Mouse (Mus musculus) liver, embryonic 11.5 days (tissue): Measurements from ENCODE around the gene Man2b1. TPM values are rescaled to one million over a fixed set of nuclear protein-coding genes. Genes with fewer than 3 reads are reported as not detected.

Source experiments
- ATAC-seq: fragments of 200-750 bp; cut with Nextera tagmentation; replicated peaks from 2 replicates; pipeline ENCODE4 v1.8.0; 2017; ENCODE audit warnings: moderate number of reproducible peaks, mild to moderate bottlenecking, moderate TSS enrichment, moderate library complexity; ENCODE audit not compliant: low FRiP score
- DNase-seq: peaks from one replicate; pipeline ENCODE4 v3.0.0-alpha.2; 2017; ENCODE audit warnings: low spot score
- H3K27ac ChIP-seq: fragments of 300-500 bp; sonication (generic); 2 replicates; pipeline ENCODE4 v1.5.1; 2014; ENCODE audit warnings: mild to moderate bottlenecking, low read depth, low read length, control low read depth
- H3K27me3 ChIP-seq: fragments of 300-500 bp; sonication (generic); replicated peaks from 2 replicates; pipeline ENCODE4 v1.6.1; 2014; ENCODE audit warnings: low read length, mixed read lengths; ENCODE audit not compliant: control insufficient read depth, insufficient read depth
- H3K36me3 ChIP-seq: fragments of 300-500 bp; sonication (generic); 2 replicates; pipeline ENCODE4 v1.6.1; 2014; ENCODE audit warnings: mild to moderate bottlenecking, low read length, moderate library complexity, mixed read lengths; ENCODE audit not compliant: control insufficient read depth, insufficient read depth
- H3K4me1 ChIP-seq: fragments of 300-500 bp; sonication (generic); replicated peaks from 2 replicates; pipeline ENCODE4 v1.6.1; 2014; ENCODE audit warnings: low read length, mixed read lengths; ENCODE audit not compliant: control insufficient read depth, insufficient read depth
- H3K4me2 ChIP-seq: fragments of 300-500 bp; sonication (generic); 2 replicates; pipeline ENCODE4 v1.6.1; 2014; ENCODE audit warnings: mild to moderate bottlenecking, control low read depth, moderate library complexity
- H3K4me3 ChIP-seq: fragments of 300-500 bp; sonication (generic); 2 replicates; pipeline ENCODE4 v1.5.1; 2014; ENCODE audit warnings: low read depth, low read length, control low read depth
- H3K9ac ChIP-seq: fragments of 300-500 bp; sonication (generic); 2 replicates; pipeline ENCODE4 v1.6.1; 2014; ENCODE audit warnings: low read depth, low read length, control low read depth
- H3K9me3 ChIP-seq: fragments of 300-500 bp; sonication (generic); 2 replicates; pipeline ENCODE4 v1.6.1; 2016; ENCODE audit warnings: low read length, inconsistent platforms, mixed read lengths; ENCODE audit not compliant: control insufficient read depth
- WGBS: fragments of 180-500 bp; shearing (Covaris S2); extraction: QIAGEN DNeasy Blood & Tissue Kit; methylation state at CpG from one replicate; pipeline ENCODE4 v1.1.7; 2014; 5-methylcytosine and 5-hydroxymethylcytosine counted together
- polyA plus RNA-seq: library from polyadenylated mRNA; unstranded; fragments of >200 nt; fragmentation: Nextera tagmentation; extraction: Ambion mirVana; gene quantifications from 2 replicates; pipeline ENCODE4 v1.2.1, GENCODE M21; 2014

The Man2b1 gene
- 38.6 and 40.3 TPM in 2 replicates for polyA plus RNA-seq

DNA sequence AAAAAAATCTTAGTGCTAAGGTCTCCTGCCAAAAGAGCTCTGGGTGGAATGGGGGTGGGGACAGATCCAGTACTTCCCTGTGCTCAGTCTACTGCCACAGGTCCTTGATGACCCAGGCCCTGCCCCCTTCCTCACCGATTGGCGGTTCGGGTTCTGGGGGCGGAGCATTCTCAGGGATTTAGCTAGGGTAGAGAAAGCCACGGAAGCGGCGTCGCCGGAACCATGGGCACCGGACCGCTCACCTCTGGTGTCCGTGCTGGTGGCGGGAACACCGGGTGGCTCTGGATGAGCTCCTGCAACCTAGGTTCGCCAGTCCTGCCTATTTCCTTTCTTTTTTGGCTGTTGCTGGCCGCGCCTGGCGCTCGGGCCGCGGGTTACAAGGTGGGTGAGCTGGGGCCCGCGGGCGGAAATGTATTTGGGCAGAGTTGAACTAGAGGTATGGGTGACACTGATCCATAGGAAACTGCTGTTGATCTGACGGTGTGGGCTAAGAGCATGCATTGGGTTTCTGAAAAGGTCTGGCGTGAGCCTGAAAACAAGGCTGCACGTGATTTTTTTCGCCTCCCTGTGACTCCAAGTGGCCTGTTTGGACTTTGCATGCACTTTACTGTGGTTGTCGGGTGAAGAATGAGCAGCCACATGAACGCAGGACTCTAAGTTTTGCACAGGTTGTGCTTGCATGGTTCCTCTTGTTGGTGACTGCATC is at the start of gene Man2b1:
TSS of gene Man2b1 (plus strand) at position 163 of the 706 bp plus-strand sequence.
- Histone ChIP-seq H3K27me3 (no peaks in the 10 kb centered on the region), H3K9ac (peak within 1 kb of the TSS; percentile 76), H3K27ac (peak within 1 kb of the TSS; percentile 54; the same call in 1 of the 2 replicates), H3K9me3 (no peaks in the 10 kb centered on the region), H3K4me3 (peak within 1 kb of the TSS; percentile 75), H3K4me1 (peaks cover 28% of the 10 kb centered on the region), H3K4me2 (peak within 1 kb of the TSS; percentile 92), H3K36me3 (peaks cover 5% of the 10 kb centered on the region; the same call in 1 of the 2 replicates)
- DNase-seq, result peak; percentile 79
- peak; percentile 85 for ATAC-seq
- under 1% methylated on average over 30 of the region's 30 CpGs for WGBS

DNA sequence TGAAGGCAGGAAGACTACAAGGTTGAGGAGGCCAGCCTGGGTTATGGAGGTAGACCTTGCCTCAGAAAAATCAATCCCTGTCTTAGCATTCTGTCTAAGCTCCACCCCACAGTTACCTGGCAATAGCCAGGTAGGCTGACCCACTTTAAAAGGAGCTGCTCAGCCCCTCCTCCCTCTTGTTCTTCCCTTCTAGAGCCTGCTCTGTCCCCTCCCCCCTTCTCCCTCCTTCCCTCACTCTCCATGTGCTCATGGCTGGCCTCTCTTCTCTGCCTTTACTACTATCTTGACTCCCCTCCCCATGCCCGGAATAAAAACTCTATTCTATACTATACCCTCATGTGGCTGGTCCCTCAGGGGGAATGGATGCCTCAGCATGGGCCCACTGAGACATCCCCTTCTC is 49.2 kb upstream of the Man2b1 start:
- Histone ChIP-seq H3K4me2 (peak overlapping the region; percentile 96; the same call in 1 of the 2 replicates), H3K4me3 (no peak overlapping the region), H3K27ac (0 out of 2 replicates have a peak overlapping the region, but pooled peaks have one; percentile 28), H3K9ac (no peak overlapping the region), H3K9me3 (no peaks in the 10 kb centered on the region), H3K4me1 (peaks cover 14% of the 10 kb centered on the region), H3K27me3 (no peaks in the 10 kb centered on the region), H3K36me3 (peaks cover 33% of the 10 kb centered on the region)
- ATAC-seq, result no peak
- no peak for DNase-seq
- 44% methylated on average over 1 of the region's 1 CpGs for WGBS

GRCm38 (mm10) chr8:85034764-85035163 is 48.3 kb upstream of the Man2b1 start:
- Histone ChIP-seq H3K27me3 (no peaks in the 10 kb centered on the region), H3K4me2 (peak overlapping the region; percentile 96), H3K9me3 (no peaks in the 10 kb centered on the region), H3K4me3 (peak overlapping the region; percentile 73), H3K9ac (peak overlapping the region; percentile 95), H3K4me1 (peaks cover 10% of the 10 kb centered on the region; the same call in 1 of the 2 replicates), H3K27ac (peak overlapping the region; percentile 97), H3K36me3 (peaks cover 25% of the 10 kb centered on the region)
- ATAC-seq (no peak), DNase-seq (peak; percentile 71)
- WGBS, result 2% methylated on average over 13 of the region's 13 CpGs

GRCm38 (mm10) chr8:85035165-85035727 is 47.8 kb upstream of the Man2b1 start:
- ATAC-seq, result no peak

DNA sequence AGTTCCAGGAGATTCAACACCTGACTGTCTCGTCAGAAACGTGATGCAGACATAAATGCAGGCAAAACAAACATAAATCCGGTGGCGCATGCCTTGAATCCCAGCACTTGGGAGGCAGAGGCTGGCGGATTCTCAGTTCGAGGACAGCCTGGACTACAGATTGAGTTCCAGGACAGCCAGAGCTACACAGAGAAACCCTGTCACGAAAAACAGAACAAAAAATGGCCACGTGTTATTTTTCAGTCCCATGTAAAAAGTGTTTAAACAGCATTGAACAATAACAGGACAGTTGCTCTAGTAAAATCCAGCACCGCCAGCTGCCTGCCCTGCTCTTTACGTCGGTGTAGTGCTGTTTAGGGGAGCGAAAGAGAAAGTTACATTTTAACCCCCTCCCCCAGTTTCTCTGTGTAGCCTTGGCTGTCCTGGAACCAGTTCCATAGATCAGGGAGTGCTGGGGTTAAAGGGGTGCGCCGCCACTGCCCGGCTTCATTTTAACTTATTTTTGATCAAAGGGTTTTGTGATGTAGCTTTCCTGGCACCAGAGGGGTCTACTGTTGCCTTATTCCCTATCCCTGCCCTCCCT is 47.3 kb upstream of the Man2b1 start:
- Histone ChIP-seq H3K9me3 (no peaks in the 10 kb centered on the region), H3K9ac (peak overlapping the region; percentile 95), H3K36me3 (peaks cover 28% of the 10 kb centered on the region), H3K27ac (peak overlapping the region; percentile 97), H3K4me3 (peak overlapping the region; percentile 73), H3K4me1 (peaks cover 14% of the 10 kb centered on the region), H3K4me2 (peak overlapping the region; percentile 96), H3K27me3 (no peaks in the 10 kb centered on the region)
- 2% methylated on average over 15 of the region's 15 CpGs for WGBS
- ATAC-seq (no peak), DNase-seq (peak; percentile 66)

More at GRCm38 (mm10) chr8:85035165-85035727, 47.8 kb upstream of the Man2b1 start:
- H3K4me2 ChIP-seq, result peak overlapping the region; percentile 96
- DNase-seq, result no peak
- peaks cover 14% of the 10 kb centered on the region for H3K4me1 ChIP-seq
- 4% methylated on average over 12 of the region's 12 CpGs for WGBS
- peaks cover 25% of the 10 kb centered on the region for H3K36me3 ChIP-seq
- H3K27ac ChIP-seq, result peak overlapping the region; percentile 97
- H3K4me3 ChIP-seq, result peak overlapping the region; percentile 73
- peak overlapping the region; percentile 95 for H3K9ac ChIP-seq
- H3K9me3 ChIP-seq, result no peaks in the 10 kb centered on the region
- H3K27me3 ChIP-seq, result no peaks in the 10 kb centered on the region

- Histone ChIP-seq H3K36me3 (peaks cover 29% of the 10 kb centered on the region), H3K9me3 (no peaks in the 10 kb centered on the region), H3K27me3 (no peaks in the 10 kb centered on the region), H3K4me1 (peaks cover 17% of the 10 kb centered on the region), H3K4me3 (peak overlapping the region; percentile 73), H3K27ac (peak overlapping the region; percentile 97), H3K9ac (peak overlapping the region; percentile 95), H3K4me2 (peak overlapping the region; percentile 96)
- under 1% methylated on average over 9 of the region's 9 CpGs for WGBS
- no peak for DNase-seq
- peak; percentile 25 for ATAC-seq
These were observed 46.7 kb upstream of the Man2b1 start for GRCm38 (mm10) chr8:85036381-85036717.

DNA sequence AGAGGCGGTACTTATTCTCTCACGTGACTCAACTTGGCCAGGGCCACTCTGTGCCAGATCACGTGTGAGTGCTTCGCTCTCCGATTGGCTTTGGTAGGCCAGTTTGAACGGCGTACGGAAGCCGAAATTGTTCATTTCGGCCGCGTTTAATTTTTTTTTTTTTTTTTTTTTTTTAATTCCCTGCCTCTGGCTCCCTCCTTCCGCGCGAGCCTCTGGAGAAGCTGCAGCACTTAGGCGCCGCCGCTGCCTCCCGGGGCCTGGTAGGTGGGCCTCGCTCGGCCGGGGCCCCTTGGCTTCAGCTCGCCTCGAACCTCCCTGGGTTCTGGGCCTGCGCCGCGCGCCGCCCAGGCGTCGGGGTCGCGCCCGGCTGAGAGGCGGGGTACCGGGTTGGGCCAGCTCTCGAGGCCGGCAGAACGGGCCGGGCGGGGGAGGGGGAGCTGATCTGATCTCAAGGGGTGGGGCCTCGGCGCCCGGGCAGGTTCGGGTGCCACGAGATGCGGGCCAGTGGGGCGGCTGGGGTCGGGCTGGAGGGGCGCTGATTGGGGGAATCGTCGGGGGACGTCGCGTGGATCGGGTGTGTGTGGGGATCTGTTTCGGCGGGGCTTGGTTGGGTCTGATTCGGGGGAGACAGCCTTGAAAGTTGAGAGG is 46.2 kb upstream of the Man2b1 start, which contains the start of gene Tnpo2:
TSS of gene Tnpo2 (plus strand) at position 198 of the 648 bp plus-strand sequence.
- Histone ChIP-seq H3K36me3 (peaks cover 28% of the 10 kb centered on the region), H3K9me3 (no peaks in the 10 kb centered on the region), H3K4me2 (peak within 1 kb of the TSS; percentile 96), H3K27ac (peak within 1 kb of the TSS; percentile 97), H3K4me1 (peaks cover 18% of the 10 kb centered on the region), H3K27me3 (no peaks in the 10 kb centered on the region), H3K4me3 (peak within 1 kb of the TSS; percentile 73), H3K9ac (peak within 1 kb of the TSS; percentile 95)
- DNase-seq (peak; percentile 94), ATAC-seq (peak; percentile 88)
- 0% methylated on average over 59 of the region's 59 CpGs for WGBS

DNA sequence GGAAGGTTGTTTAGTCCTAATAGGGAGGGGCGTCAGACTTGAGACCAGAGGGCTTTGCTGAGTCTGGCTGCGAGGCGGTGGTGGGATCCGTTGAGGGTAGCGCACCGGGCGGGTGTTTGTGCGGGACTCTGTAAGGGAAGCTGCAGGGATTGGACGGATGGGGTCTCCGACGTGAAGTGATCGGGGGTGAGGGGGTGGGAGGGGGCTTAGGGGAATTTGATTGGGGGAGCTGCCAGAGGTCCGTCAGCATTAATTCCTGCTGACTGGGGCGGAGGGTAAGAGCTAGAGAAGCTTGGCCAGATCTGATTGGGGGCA is 45.7 kb upstream of the Man2b1 start:
- H3K27ac ChIP-seq, result peak overlapping the region; percentile 97
- no peaks in the 10 kb centered on the region for H3K9me3 ChIP-seq
- WGBS, result 2% methylated on average over 14 of the region's 14 CpGs
- H3K4me1 ChIP-seq, result peaks cover 18% of the 10 kb centered on the region
- H3K4me2 ChIP-seq, result peak overlapping the region; percentile 78
- no peaks in the 10 kb centered on the region for H3K27me3 ChIP-seq
- peak overlapping the region; percentile 95 for H3K9ac ChIP-seq
- peaks cover 23% of the 10 kb centered on the region for H3K36me3 ChIP-seq
- peak overlapping the region; percentile 73 for H3K4me3 ChIP-seq
- ATAC-seq (peak; percentile 46), DNase-seq (no peak)
